Mouse (Mus musculus) erythroblast, adult 5-6 weeks (primary cell): ENCODE data around the gene Zfp697. TPM values are rescaled to one million over a fixed set of nuclear protein-coding genes. Genes with fewer than 3 reads are reported as not detected.
"Not testable (repeated sequence)": the region's sequence is repeated elsewhere in the genome, so short reads cannot be mapped to it uniquely, and the experiment has no call there.

Experiments used
- ATAC-seq: replicated peaks from 2 replicates; pipeline ENCODE4 v1.8.0; 2016; ENCODE audit warnings: moderate number of reproducible peaks, mild to moderate bottlenecking, moderate TSS enrichment, inconsistent platforms; ENCODE audit not compliant: poor library complexity, low FRiP score, severe bottlenecking
- total RNA-seq, 2 experiments: library from RNA; stranded (forward) in 1 of 2; stranded (reverse) in 1 of 2; fragments of 150-400 nt in 1 of 2; fragments of 200-764, 138-1000 nt in 1 of 2; gene quantifications; 2 replicates each; pipeline versions ENCODE4 v1.2.3 to v1.2.4; 2015 to 2017; ENCODE audit warnings: low replicate concordance in 2 of 2

Zfp697 gene
- total RNA-seq (2015; ENCODE audit: low replicate concordance), result 1.2 TPM in 1 of 2 replicates, not detected in the other
- 0.09 and 0.14 TPM in 2 replicates for total RNA-seq (2017; ENCODE audit: low replicate concordance)

DNA sequence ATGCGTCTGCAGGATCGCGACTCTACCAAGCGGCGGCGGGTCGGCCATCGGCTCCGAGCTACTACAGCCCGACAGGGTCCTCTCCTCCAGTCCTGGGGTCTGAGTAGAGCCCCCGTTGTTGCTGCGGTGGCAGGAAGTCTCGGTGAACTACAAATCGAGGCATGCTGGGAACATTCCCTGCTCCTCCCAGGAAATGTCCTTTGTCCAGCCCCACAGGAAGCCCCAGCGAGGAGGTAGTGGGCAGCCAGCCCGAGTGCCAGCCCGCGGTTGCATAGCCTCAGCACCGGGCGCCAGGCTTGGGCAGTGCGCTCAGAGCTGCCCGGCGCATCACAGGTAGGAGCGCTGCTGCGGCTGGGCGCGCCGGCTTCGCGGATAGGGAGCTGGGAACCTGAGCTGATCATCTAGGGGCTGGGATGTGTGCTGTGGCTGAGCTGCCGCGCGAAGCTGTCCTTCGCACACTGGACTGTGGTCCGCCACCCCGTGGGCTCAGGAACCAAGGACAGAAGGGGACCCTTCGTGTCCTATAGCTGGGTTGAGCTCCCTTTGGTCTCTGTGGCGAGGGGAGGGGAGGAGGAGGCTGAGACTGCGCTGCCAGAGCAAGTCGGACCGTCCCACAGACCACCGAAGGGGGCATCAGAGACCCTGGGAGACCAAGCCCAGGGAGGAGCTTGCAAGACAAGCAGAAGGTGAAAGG lies at the start of gene Zfp697:
Gene Zfp697, plus strand, starts transcription at position 216 of the 694 bp plus-strand sequence.
- ATAC-seq, result no peak

GRCm38 (mm10) chr3:98334010-98334409 lies 48.3 kb upstream of the Zfp697 start:
- no peak for ATAC-seq

- no peak for ATAC-seq
Measured at GRCm38 (mm10) chr3:98335331-98335730, 46.9 kb upstream of the Zfp697 start.

GRCm38 (mm10) chr3:98335886-98336285 lies 46.4 kb upstream of the Zfp697 start:
- ATAC-seq, result no peak

DNA sequence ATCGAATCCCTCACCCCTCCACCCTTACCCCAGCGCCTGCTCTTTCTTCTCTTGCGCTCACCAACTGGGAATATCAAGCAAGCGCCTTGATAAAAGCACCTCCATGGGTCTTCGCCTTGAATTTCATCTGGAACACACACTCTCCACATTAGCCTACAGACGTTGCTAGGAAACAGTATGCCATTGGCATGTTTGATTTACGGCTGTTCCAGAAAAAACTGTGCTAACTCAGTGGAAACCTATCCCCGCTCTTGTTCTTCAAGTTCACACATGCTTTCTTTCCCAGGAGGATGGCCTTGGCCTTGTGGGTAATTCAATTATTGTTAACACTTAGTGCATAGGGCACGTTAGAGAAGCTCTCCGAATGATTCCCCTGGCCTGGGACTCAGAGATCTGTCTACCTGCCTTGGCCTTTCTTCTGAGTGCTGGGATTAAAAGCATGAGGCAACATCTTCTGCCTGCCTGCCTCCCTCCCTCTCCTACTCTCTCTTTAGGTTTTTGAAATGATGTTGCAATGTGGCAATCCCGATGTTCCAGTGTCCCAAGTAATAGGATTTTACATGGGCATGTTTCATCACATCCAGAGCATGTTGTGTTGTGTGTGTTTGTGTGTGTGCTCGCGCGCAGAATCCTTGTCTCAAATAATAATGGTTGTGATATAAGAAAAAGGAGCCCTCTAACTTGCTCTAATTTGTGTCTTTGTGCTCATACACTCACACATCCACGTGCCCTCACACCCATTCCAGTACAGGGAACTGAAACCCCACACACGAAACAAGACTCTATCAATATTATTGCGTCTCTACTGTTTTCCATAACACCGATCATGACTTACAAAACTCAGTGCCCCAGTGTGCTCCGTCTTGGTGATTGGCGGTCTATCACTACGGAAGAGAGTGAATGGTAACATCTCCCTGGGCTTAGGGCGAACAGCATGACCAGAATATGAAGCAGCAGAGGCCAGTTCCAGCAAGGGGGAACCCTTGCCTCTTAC lies 45.3 kb upstream of the Zfp697 start:
- no peak for ATAC-seq

- no peak for ATAC-seq
Measured at GRCm38 (mm10) chr3:98338584-98339041, 43.6 kb upstream of the Zfp697 start.

GRCm38 (mm10) chr3:98339097-98339705 lies 43.1 kb upstream of the Zfp697 start:
- no peak for ATAC-seq

- ATAC-seq, result not testable (repeated sequence)
Measured at GRCm38 (mm10) chr3:98339706-98340109, 42.6 kb upstream of the Zfp697 start, which contains the start of gene Phgdh. Gene Phgdh (minus strand): TSS chr3:98339990.

DNA sequence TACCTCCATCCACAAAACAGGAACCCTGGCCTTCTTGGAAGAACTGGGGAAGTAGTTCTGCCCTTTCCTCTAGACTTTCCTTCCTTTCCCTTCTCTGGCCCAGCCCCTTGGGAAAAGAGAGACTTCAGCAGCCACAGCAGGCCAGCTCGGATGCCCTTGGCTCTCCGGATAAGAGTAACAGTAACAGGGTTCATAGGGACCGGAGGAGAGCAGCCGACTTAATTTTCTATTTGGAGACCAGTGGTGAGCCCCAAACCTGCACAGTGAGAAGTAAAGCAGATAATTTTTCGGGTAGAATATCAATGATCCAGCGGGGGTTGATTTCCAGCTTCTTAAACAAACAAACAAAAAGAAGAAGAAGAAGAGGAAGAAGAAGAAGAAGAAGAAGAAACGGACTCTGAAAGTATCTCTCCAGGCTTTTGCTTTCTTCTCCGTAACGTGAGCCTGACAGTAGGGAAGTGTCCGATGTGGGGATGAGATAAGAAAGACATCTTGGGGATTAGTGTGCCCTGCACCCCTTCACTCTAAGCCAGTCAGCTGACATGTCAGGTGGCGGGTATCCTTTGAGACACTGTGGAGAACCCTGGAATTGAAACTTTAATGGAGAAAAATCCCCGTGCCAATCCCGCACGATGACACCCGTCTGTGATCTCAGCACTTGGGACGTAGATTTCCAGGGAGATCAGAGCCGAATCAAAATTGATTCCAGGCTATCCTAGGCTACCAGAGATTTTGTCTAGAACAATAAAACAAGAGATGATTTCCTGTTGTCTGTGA lies 41.3 kb upstream of the Zfp697 start:
- ATAC-seq, result no peak

GRCm38 (mm10) chr3:98343235-98343634 lies 39.0 kb upstream of the Zfp697 start:
- no peak for ATAC-seq

GRCm38 (mm10) chr3:98348106-98348505 lies 34.2 kb upstream of the Zfp697 start:
- ATAC-seq, result no peak

DNA sequence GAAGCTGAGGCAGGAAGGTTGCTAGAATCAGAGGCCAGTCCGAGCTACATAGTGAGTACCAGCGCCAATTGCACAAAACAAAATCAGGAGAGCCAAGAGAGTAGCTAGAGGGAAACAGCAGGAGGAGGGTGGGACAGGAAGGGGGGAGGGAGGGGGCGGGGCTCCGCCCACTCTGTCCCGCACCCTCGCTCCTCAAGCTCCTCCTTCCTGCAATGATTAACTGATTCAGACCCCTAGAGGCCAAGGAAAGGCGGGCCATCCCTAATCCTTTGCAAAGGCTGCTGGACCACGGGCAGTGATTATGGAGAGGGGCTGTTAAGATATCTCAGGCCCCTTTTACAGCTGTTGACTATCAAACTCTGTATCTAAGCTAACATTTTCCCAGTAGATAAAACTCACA lies 33.6 kb upstream of the Zfp697 start:
- ATAC-seq, result no peak

- no peak for ATAC-seq
Measured at GRCm38 (mm10) chr3:98353892-98354291, 28.4 kb upstream of the Zfp697 start.

- ATAC-seq, result no peak
Measured at GRCm38 (mm10) chr3:98355344-98356025, 26.8 kb upstream of the Zfp697 start.

DNA sequence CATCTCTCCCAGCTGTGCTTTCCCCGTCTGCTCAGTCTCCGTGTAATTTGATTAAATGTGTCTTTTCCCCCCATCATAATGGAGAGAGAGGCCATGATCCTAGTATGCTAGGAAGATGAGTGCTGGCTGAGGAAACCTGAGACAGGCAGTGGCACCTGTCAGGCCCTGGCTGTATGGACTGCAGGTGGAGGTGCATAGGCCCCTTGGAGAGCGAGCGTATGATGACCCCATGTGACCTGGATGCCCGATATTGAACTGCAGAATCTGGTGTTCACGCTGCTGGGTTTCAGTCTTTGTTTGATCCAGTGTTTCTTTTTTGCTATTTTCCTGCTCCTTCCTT lies 26.3 kb upstream of the Zfp697 start:
- no peak for ATAC-seq

DNA sequence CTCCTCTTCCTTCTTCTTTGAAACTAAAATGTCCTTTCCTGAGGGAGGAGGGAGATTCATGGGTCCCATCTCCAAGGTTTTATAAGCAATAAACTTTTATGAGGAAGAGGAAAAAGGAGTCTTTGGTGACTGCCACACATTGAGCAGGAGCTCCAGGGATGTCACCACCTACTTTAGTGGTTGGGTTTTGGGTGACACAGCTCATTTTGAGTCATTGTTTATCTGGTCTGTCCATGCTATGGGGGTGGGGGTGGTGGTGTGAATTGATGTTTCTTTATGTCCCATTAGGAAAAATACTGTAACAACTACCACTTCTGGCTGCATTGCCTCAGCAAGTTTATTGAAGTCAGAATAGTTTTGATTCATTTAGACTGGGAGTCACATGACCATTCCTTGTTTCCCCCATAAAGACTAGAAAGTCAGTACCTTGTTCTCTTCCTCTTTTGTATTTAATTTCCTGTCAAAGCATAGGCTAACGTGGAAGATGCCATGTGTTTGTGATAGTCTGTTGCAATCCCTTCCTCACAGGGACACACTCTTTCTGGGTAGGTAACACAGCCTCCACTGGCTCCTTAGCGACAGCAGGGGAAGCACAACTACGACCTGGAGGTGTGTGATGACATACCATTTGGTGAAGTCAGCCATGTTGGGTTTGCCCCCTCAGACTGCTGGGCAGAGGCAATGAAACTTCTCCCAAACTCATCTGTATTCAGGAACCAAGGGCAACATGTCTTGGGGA lies 25.5 kb upstream of the Zfp697 start:
- ATAC-seq, result no peak

GRCm38 (mm10) chr3:98362753-98363152 lies 19.5 kb upstream of the Zfp697 start:
- no peak for ATAC-seq

DNA sequence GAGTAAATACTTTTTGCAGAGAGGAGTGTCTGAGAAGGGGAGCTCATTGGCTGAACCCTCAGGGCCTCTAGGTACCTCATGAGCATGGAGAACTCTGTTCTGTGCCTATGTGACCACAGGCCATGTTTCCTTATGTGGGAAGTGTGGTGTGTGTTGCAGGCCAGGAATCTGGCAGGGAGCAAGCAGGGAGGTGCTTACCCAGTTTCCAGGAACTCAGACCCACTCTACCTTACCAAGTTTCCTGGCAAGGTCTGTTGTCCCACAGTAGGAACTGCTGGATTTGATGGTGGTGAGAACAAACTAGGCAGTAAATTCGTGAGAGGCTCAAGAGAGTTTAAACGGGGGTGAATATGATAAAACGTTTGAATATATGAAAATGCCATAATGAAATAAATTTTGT lies 16.2 kb upstream of the Zfp697 start:
- ATAC-seq, result no peak
